10 mouse cellular contexts compared by ENCODE assay signal in the genomic region with DNA sequence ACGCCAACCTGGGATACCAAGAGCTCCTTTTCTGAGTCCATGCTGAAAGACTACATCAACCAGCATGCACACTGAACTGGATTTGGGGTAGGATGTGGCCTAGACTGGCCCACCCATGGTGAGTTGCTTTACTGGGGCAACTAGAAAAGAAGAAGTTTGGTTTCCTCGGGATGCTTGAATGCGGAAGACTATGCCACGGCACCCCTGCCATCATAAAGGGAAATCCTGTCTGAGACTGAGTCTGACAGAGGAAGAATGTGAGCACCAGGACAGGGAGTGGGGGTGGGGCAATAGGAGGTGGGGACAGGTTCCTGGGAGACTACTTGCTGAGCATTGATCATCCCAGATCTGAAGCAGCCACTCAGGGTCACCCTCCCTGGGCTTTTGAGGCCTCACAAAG. TPM values are rescaled to one million over a fixed set of nuclear protein-coding genes. Genes with fewer than 3 reads are reported as not detected.
DNase-seq lines count a peak whose midpoint lies in the region; ATAC-seq lines count a peak whose summit lies in the region.
"Had no signal": no experiment of that assay in that cellular context is flagged by ENCODE, and none has a peak within 500 bp of the region (broad histone marks: within the 10 kb centered on the region; RNA-seq: fewer than 3 reads in every experiment).

No protein-coding gene starts in this region.

- no peak for DNase-seq in forebrain, embryonic 11.5 days (ENCODE audit: low spot score)
- DNase-seq in kidney, adult 18-20 months, result no peak
- no peak for DNase-seq in neural tube, embryonic 10.5 days (ENCODE audit: extremely low spot score, low spot score)
- DNase-seq: lung, adult 18-20 months; right cerebral cortex, postnatal 25 days had no signal

- WGBS in forebrain, embryonic 12.5 days, result 63% methylated on average over 4 of the region's 4 CpGs
- 64% methylated on average over 4 of the region's 4 CpGs for WGBS in forebrain, embryonic 11.5 days
- WGBS in kidney, embryonic 15.5 days, result 75% methylated on average over 4 of the region's 4 CpGs
- 68% methylated on average over 4 of the region's 4 CpGs for WGBS in neural tube, embryonic 13.5 days
- WGBS in stomach, embryonic 15.5 days, result 76% methylated on average over 4 of the region's 4 CpGs

- peak overlapping the region; percentile 80 for H3K27ac ChIP-seq in forebrain, embryonic 12.5 days
- no peak overlapping the region for H3K27ac ChIP-seq in forebrain, embryonic 11.5 days (ENCODE audit: low read depth, low read length)
- 0 out of 2 replicates have a peak overlapping the region, but pooled peaks have one; percentile 78 for H3K27ac ChIP-seq in kidney, embryonic 15.5 days
- H3K27ac ChIP-seq in neural tube, embryonic 13.5 days (replicated peaks), result peak overlapping the region; percentile 85
- peak overlapping the region; percentile 69; the same call in 1 of the 2 replicates for H3K27ac ChIP-seq in stomach, embryonic 15.5 days

- H3K9ac ChIP-seq in forebrain, embryonic 12.5 days, result no peak overlapping the region
- H3K9ac ChIP-seq in forebrain, embryonic 11.5 days (ENCODE audit: low read length), result no peak overlapping the region
- H3K9ac ChIP-seq in kidney, embryonic 15.5 days, result no peak overlapping the region
- no peak overlapping the region for H3K9ac ChIP-seq in neural tube, embryonic 13.5 days
- H3K9ac ChIP-seq in stomach, embryonic 15.5 days, result no peak overlapping the region

- H3K9me3 ChIP-seq in forebrain, embryonic 12.5 days, result no peaks in the 10 kb centered on the region
- H3K9me3 ChIP-seq in forebrain, embryonic 11.5 days (ENCODE audit: control insufficient read depth, low read length), result no peaks in the 10 kb centered on the region
- H3K9me3 ChIP-seq in kidney, embryonic 15.5 days (replicated peaks), result no peaks in the 10 kb centered on the region
- no peaks in the 10 kb centered on the region for H3K9me3 ChIP-seq in neural tube, embryonic 13.5 days
- no peaks in the 10 kb centered on the region for H3K9me3 ChIP-seq in stomach, embryonic 15.5 days

- H3K4me2 ChIP-seq in forebrain, embryonic 12.5 days, result no peak overlapping the region; the same call in 1 of the 2 replicates
- no peak overlapping the region for H3K4me2 ChIP-seq in forebrain, embryonic 11.5 days (ENCODE audit: low read depth, low read length, severe bottlenecking)
- no peak overlapping the region for H3K4me2 ChIP-seq in kidney, embryonic 15.5 days
- no peak overlapping the region for H3K4me2 ChIP-seq in neural tube, embryonic 13.5 days
- H3K4me2 ChIP-seq in stomach, embryonic 15.5 days, result no peak overlapping the region

- ATAC-seq in forebrain, embryonic 12.5 days (ENCODE audit: low FRiP score), result no peak
- no peak for ATAC-seq in forebrain, embryonic 11.5 days (replicated peaks; ENCODE audit: low FRiP score)
- no peak for ATAC-seq in kidney, embryonic 15.5 days (replicated peaks; ENCODE audit: low FRiP score)
- ATAC-seq in neural tube, embryonic 13.5 days (ENCODE audit: low read depth), result no peak
- ATAC-seq in stomach, embryonic 15.5 days (ENCODE audit: insufficient read depth, low FRiP score, low read depth), result no peak
- ATAC-seq in CD4-positive, CD25-positive, alpha-beta regulatory T cell, adult 4 months, result no peak

- H3K4me1 ChIP-seq in forebrain, embryonic 12.5 days, result peaks cover 51% of the 10 kb centered on the region
- H3K4me1 ChIP-seq in forebrain, embryonic 11.5 days (replicated peaks; ENCODE audit: control insufficient read depth, insufficient read depth, low read length), result peaks cover 35% of the 10 kb centered on the region
- H3K4me1 ChIP-seq in kidney, embryonic 15.5 days, result peaks cover 76% of the 10 kb centered on the region
- H3K4me1 ChIP-seq in neural tube, embryonic 13.5 days (replicated peaks), result peaks cover 62% of the 10 kb centered on the region
- H3K4me1 ChIP-seq in stomach, embryonic 15.5 days, result peaks cover 38% of the 10 kb centered on the region

- H3K36me3 ChIP-seq in forebrain, embryonic 12.5 days (replicated peaks), result no peaks in the 10 kb centered on the region
- no peaks in the 10 kb centered on the region for H3K36me3 ChIP-seq in forebrain, embryonic 11.5 days (ENCODE audit: control insufficient read depth, insufficient read depth, low read length)
- no peaks in the 10 kb centered on the region; the same call in 1 of the 2 replicates for H3K36me3 ChIP-seq in kidney, embryonic 15.5 days
- H3K36me3 ChIP-seq in neural tube, embryonic 13.5 days, result 0 out of 2 replicates have a peak, but pooled peaks cover 2% of the 10 kb centered on the region
- no peaks in the 10 kb centered on the region for H3K36me3 ChIP-seq in stomach, embryonic 15.5 days

- no peak overlapping the region for H3K4me3 ChIP-seq in forebrain, embryonic 12.5 days (replicated peaks)
- no peak overlapping the region for H3K4me3 ChIP-seq in forebrain, embryonic 11.5 days (ENCODE audit: low read depth, low read length)
- H3K4me3 ChIP-seq in kidney, embryonic 15.5 days (replicated peaks), result no peak overlapping the region
- no peak overlapping the region for H3K4me3 ChIP-seq in neural tube, embryonic 13.5 days
- no peak overlapping the region for H3K4me3 ChIP-seq in stomach, embryonic 15.5 days (replicated peaks)

- H3K27me3 ChIP-seq in forebrain, embryonic 12.5 days, result no peaks in the 10 kb centered on the region
- H3K27me3 ChIP-seq in forebrain, embryonic 11.5 days (ENCODE audit: control insufficient read depth, insufficient read depth, low read length), result no peaks in the 10 kb centered on the region
- no peaks in the 10 kb centered on the region for H3K27me3 ChIP-seq in kidney, embryonic 15.5 days
- no peaks in the 10 kb centered on the region for H3K27me3 ChIP-seq in neural tube, embryonic 13.5 days
- no peaks in the 10 kb centered on the region for H3K27me3 ChIP-seq in stomach, embryonic 15.5 days (replicated peaks)

RNA-seq across cellular contexts. Expression of a gene that starts 32.6 kb away (rescaled TPM):
- 3.5 and 4.6 TPM in 2 replicates for polyA plus RNA-seq in forebrain, embryonic 12.5 days (2016; fragmentation: Nextera tagmentation; extraction: Ambion mirVana)
- polyA plus RNA-seq in forebrain, embryonic 11.5 days (2014; fragmentation: Nextera tagmentation; extraction: Ambion mirVana), result 5.1 and 5.9 TPM in 2 replicates
- polyA plus RNA-seq in kidney, embryonic 15.5 days (2015; fragmentation: Nextera tagmentation; extraction: Ambion mirVana), result 5.2 and 5.7 TPM in 2 replicates
- polyA plus RNA-seq in neural tube, embryonic 13.5 days (2015; fragmentation: Nextera tagmentation; extraction: Ambion mirVana), result 4.4 and 5.4 TPM in 2 replicates
- polyA plus RNA-seq in stomach, embryonic 15.5 days (2015; fragmentation: Nextera tagmentation; extraction: Ambion mirVana), result 6.8 and 7.0 TPM in 2 replicates
- under 1 TPM in 1 of 2 experiments, not detected in 1; 0.17 TPM for polyA plus RNA-seq in CD4-positive, CD25-positive, alpha-beta regulatory T cell, adult 4 months (2017; shearing (Covaris generic))

RNA-seq across cellular contexts. Expression of a gene that starts 32.7 kb away (rescaled TPM):
- 7.3 and 7.5 TPM in 2 replicates for polyA plus RNA-seq in forebrain, embryonic 12.5 days (2016; fragmentation: Nextera tagmentation; extraction: Ambion mirVana)
- 4.9 and 7.5 TPM in 2 replicates for polyA plus RNA-seq in forebrain, embryonic 11.5 days (2014; fragmentation: Nextera tagmentation; extraction: Ambion mirVana)
- 7.7 and 7.8 TPM in 2 replicates for polyA plus RNA-seq in kidney, embryonic 15.5 days (2015; fragmentation: Nextera tagmentation; extraction: Ambion mirVana)
- 10.5 and 13.1 TPM in 2 replicates for polyA plus RNA-seq in neural tube, embryonic 13.5 days (2015; fragmentation: Nextera tagmentation; extraction: Ambion mirVana)
- polyA plus RNA-seq in stomach, embryonic 15.5 days (2015; fragmentation: Nextera tagmentation; extraction: Ambion mirVana), result 6.7 and 7.1 TPM in 2 replicates
- polyA plus RNA-seq in CD4-positive, CD25-positive, alpha-beta regulatory T cell, adult 4 months (2017; shearing (Covaris generic)), result not detected
